Mouse (Mus musculus): Measurements from ENCODE around the gene Btbd8. TPM values are rescaled to one million over a fixed set of nuclear protein-coding genes. Genes with fewer than 3 reads are reported as not detected.

Btbd8 gene
- polyA plus RNA-seq, 1 experiment from 2014 or later: 4.2 TPM

- Histone ChIP-seq H3K4me2 (no peak overlapping the region), H3K36me3 (no peaks in the 10 kb centered on the region), H3K9ac (no peak overlapping the region), H3K9me3 (no peaks in the 10 kb centered on the region), H3K4me1 (no peaks in the 10 kb centered on the region), H3K4me3 (no peak overlapping the region), H3K27me3 (no peaks in the 10 kb centered on the region), H3K27ac (no peak overlapping the region)
- 88% methylated on average over 4 of the region's 4 CpGs for WGBS
- no peak for ATAC-seq (ENCODE audit: insufficient number of reproducible peaks, low FRiP score, low TSS enrichment, low read depth)
Measured at GRCm38 (mm10) chr5:107462147-107463076, 24.6 kb downstream of the Btbd8 start.

GRCm38 (mm10) chr5:107466501-107466900 lies 28.7 kb downstream of the Btbd8 start:
- H3K4me1 ChIP-seq: no peaks in the 10 kb centered on the region
- H3K4me3 ChIP-seq: no peak overlapping the region
- H3K9ac ChIP-seq: no peak overlapping the region
- no peaks in the 10 kb centered on the region for H3K9me3 ChIP-seq
- no peak overlapping the region for H3K27ac ChIP-seq
- WGBS: 56% methylated on average over 5 of the region's 5 CpGs
- no peak for ATAC-seq (ENCODE audit: insufficient number of reproducible peaks, low FRiP score, low TSS enrichment, low read depth)
- no peaks in the 10 kb centered on the region for H3K27me3 ChIP-seq
- H3K36me3 ChIP-seq: peaks cover 4% of the 10 kb centered on the region
- no peak overlapping the region for H3K4me2 ChIP-seq

- WGBS: 66% methylated on average over 4 of the region's 4 CpGs
- ATAC-seq (ENCODE audit: insufficient number of reproducible peaks, low FRiP score, low TSS enrichment, low read depth): no peak
- H3K27ac ChIP-seq: no peak overlapping the region
Measured at GRCm38 (mm10) chr5:107467098-107467497, 29.3 kb downstream of the Btbd8 start.

GRCm38 (mm10) chr5:107470600-107471329 lies 33.0 kb downstream of the Btbd8 start:
- peaks cover 14% of the 10 kb centered on the region for H3K36me3 ChIP-seq
- no peak overlapping the region for H3K9ac ChIP-seq
- no peaks in the 10 kb centered on the region for H3K27me3 ChIP-seq
- 77% methylated on average over 10 of the region's 10 CpGs for WGBS
- no peak overlapping the region for H3K4me2 ChIP-seq
- H3K9me3 ChIP-seq: no peaks in the 10 kb centered on the region
- no peaks in the 10 kb centered on the region for H3K4me1 ChIP-seq
- H3K4me3 ChIP-seq: no peak overlapping the region
- ATAC-seq (ENCODE audit: insufficient number of reproducible peaks, low FRiP score, low TSS enrichment, low read depth): no peak
- H3K27ac ChIP-seq: no peak overlapping the region

More at GRCm38 (mm10) chr5:107467098-107467497, 29.3 kb downstream of the Btbd8 start:
- Histone ChIP-seq H3K4me3 (no peak overlapping the region), H3K4me1 (no peaks in the 10 kb centered on the region), H3K27me3 (no peaks in the 10 kb centered on the region), H3K4me2 (no peak overlapping the region), H3K36me3 (peaks cover 4% of the 10 kb centered on the region), H3K9me3 (no peaks in the 10 kb centered on the region), H3K9ac (no peak overlapping the region)

GRCm38 (mm10) chr5:107480194-107480593 lies 42.4 kb downstream of the Btbd8 start:
- Histone ChIP-seq H3K27me3 (no peaks in the 10 kb centered on the region), H3K27ac (no peak overlapping the region), H3K4me1 (no peaks in the 10 kb centered on the region), H3K9me3 (no peaks in the 10 kb centered on the region), H3K9ac (no peak overlapping the region), H3K4me3 (no peak overlapping the region), H3K36me3 (peaks cover 5% of the 10 kb centered on the region), H3K4me2 (no peak overlapping the region)
- ATAC-seq (ENCODE audit: insufficient number of reproducible peaks, low FRiP score, low TSS enrichment, low read depth): no peak
- WGBS: 82% methylated on average over 2 of the region's 2 CpGs

GRCm38 (mm10) chr5:107488996-107489395 lies 51.2 kb downstream of the Btbd8 start:
- Histone ChIP-seq H3K36me3 (no peaks in the 10 kb centered on the region; the same call in 1 of the 2 replicates), H3K4me2 (no peak overlapping the region), H3K9me3 (no peaks in the 10 kb centered on the region), H3K9ac (no peak overlapping the region), H3K27me3 (no peaks in the 10 kb centered on the region), H3K4me1 (no peaks in the 10 kb centered on the region), H3K27ac (no peak overlapping the region), H3K4me3 (no peak overlapping the region)
- ATAC-seq (ENCODE audit: insufficient number of reproducible peaks, low FRiP score, low TSS enrichment, low read depth): no peak
- 63% methylated on average over 4 of the region's 4 CpGs for WGBS

GRCm38 (mm10) chr5:107491036-107491435 lies 53.2 kb downstream of the Btbd8 start:
- Histone ChIP-seq H3K4me2 (no peak overlapping the region), H3K4me1 (no peaks in the 10 kb centered on the region), H3K27ac (no peak overlapping the region), H3K4me3 (no peak overlapping the region), H3K36me3 (peaks cover 3% of the 10 kb centered on the region; the same call in 1 of the 2 replicates), H3K27me3 (no peaks in the 10 kb centered on the region), H3K9me3 (no peaks in the 10 kb centered on the region), H3K9ac (no peak overlapping the region)
- no peak for ATAC-seq (ENCODE audit: insufficient number of reproducible peaks, low FRiP score, low TSS enrichment, low read depth)
- WGBS: 72% methylated on average over 9 of the region's 9 CpGs

- no peak overlapping the region for H3K4me2 ChIP-seq
- peaks cover 3% of the 10 kb centered on the region; the same call in 1 of the 2 replicates for H3K36me3 ChIP-seq
- H3K4me3 ChIP-seq: no peak overlapping the region
- H3K27me3 ChIP-seq: no peaks in the 10 kb centered on the region
- H3K9me3 ChIP-seq: no peaks in the 10 kb centered on the region
- WGBS: 92% methylated on average over 2 of the region's 2 CpGs
- no peak for ATAC-seq (ENCODE audit: insufficient number of reproducible peaks, low FRiP score, low TSS enrichment, low read depth)
- no peak overlapping the region for H3K27ac ChIP-seq
- H3K9ac ChIP-seq: no peak overlapping the region
- H3K4me1 ChIP-seq: no peaks in the 10 kb centered on the region
Measured at GRCm38 (mm10) chr5:107492471-107492870, 54.7 kb downstream of the Btbd8 start.

GRCm38 (mm10) chr5:107494759-107495158 lies 57.0 kb downstream of the Btbd8 start:
- Histone ChIP-seq H3K9me3 (no peaks in the 10 kb centered on the region), H3K4me3 (no peak overlapping the region), H3K27ac (no peak overlapping the region), H3K4me2 (no peak overlapping the region), H3K4me1 (no peaks in the 10 kb centered on the region), H3K9ac (no peak overlapping the region), H3K27me3 (no peaks in the 10 kb centered on the region), H3K36me3 (peaks cover 3% of the 10 kb centered on the region; the same call in 1 of the 2 replicates)
- 96% methylated on average over 5 of the region's 5 CpGs for WGBS
- no peak for ATAC-seq (ENCODE audit: insufficient number of reproducible peaks, low FRiP score, low TSS enrichment, low read depth)

GRCm38 (mm10) chr5:107496047-107496446 lies 58.2 kb downstream of the Btbd8 start:
- no peaks in the 10 kb centered on the region for H3K4me1 ChIP-seq
- H3K27me3 ChIP-seq: no peaks in the 10 kb centered on the region
- no peak overlapping the region for H3K4me2 ChIP-seq
- H3K9me3 ChIP-seq: no peaks in the 10 kb centered on the region
- 93% methylated on average over 2 of the region's 2 CpGs for WGBS
- peaks cover 3% of the 10 kb centered on the region; the same call in 1 of the 2 replicates for H3K36me3 ChIP-seq
- no peak overlapping the region for H3K27ac ChIP-seq
- H3K9ac ChIP-seq: no peak overlapping the region
- no peak for ATAC-seq (ENCODE audit: insufficient number of reproducible peaks, low FRiP score, low TSS enrichment, low read depth)
- no peak overlapping the region for H3K4me3 ChIP-seq

GRCm38 (mm10) chr5:107497519-107498501 lies 60.0 kb downstream of the Btbd8 start:
- ATAC-seq (ENCODE audit: insufficient number of reproducible peaks, low FRiP score, low TSS enrichment, low read depth): no peak
- Histone ChIP-seq H3K4me2 (no peak overlapping the region), H3K9ac (no peak overlapping the region), H3K27me3 (no peaks in the 10 kb centered on the region), H3K27ac (no peak overlapping the region), H3K9me3 (no peaks in the 10 kb centered on the region), H3K4me3 (no peak overlapping the region), H3K36me3 (peaks cover 3% of the 10 kb centered on the region; the same call in 1 of the 2 replicates), H3K4me1 (no peaks in the 10 kb centered on the region)
- WGBS: 62% methylated on average over 10 of the region's 10 CpGs
